Mouse (Mus musculus): ENCODE results near the gene Pah. TPM values are rescaled to one million over a fixed set of nuclear protein-coding genes. Genes with fewer than 3 reads are reported as not detected.

The Pah gene
- polyA plus RNA-seq, 1 experiment from 2014 or later: 44.8 TPM

DNA sequence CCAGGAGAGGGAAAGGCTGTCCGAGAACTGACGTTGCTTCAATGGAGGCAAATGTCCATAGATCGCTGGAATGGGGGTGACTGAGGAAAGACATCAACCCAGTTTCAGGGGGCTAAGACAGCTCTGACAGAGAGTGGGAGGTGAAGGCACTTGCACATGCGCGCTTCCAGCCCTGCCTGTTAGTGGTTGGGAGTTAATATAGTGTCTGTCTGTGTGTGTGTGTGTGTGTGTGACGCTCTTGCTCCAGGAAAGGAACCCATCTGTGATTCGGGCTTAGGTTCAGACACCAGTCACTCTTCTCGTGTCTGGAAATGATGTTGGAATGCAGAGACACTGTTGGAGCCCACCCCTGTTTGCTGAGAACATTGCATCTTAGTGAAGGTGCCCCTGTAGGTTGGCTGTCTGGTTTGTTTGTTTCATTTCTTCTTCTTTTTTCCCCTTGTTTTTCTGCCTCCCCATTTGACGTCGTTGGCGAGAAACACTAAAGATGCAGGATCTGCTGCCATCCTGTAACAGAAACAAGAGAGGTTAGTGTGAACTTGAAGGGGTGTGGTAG lies 30.0 kb upstream of the Pah start:
- 4% methylated on average over 11 of the region's 11 CpGs for WGBS (ENCODE audit: insufficient replicate concordance)
- Histone ChIP-seq H3K4me3 (replicated peaks) (no peak overlapping the region), H3K9me3 (replicated peaks) (no peaks in the 10 kb centered on the region), H3K27me3 (peaks cover 95% of the 10 kb centered on the region), H3K4me2 (no peak overlapping the region), H3K36me3 (replicated peaks) (no peaks in the 10 kb centered on the region), H3K27ac (replicated peaks) (no peak overlapping the region), H3K4me1 (replicated peaks) (no peaks in the 10 kb centered on the region), H3K9ac (no peak overlapping the region)
- no peak for ATAC-seq (ENCODE audit: insufficient read depth)

- H3K4me1 ChIP-seq (replicated peaks): no peaks in the 10 kb centered on the region
- H3K9me3 ChIP-seq (replicated peaks): no peaks in the 10 kb centered on the region
- no peak for ATAC-seq (ENCODE audit: insufficient read depth)
- H3K36me3 ChIP-seq (replicated peaks): no peaks in the 10 kb centered on the region
- H3K27me3 ChIP-seq: peaks cover 92% of the 10 kb centered on the region
- no peak overlapping the region for H3K9ac ChIP-seq
- no peak overlapping the region for H3K27ac ChIP-seq (replicated peaks)
- peak overlapping the region; percentile 42 for H3K4me3 ChIP-seq (replicated peaks)
- peak overlapping the region; percentile 63 for H3K4me2 ChIP-seq
- WGBS (ENCODE audit: insufficient replicate concordance): under 1% methylated on average over 26 of the region's 26 CpGs
These were observed 29.3 kb upstream of the Pah start for GRCm38 (mm10) chr10:87492332-87492660.

- Histone ChIP-seq H3K4me1 (replicated peaks) (no peaks in the 10 kb centered on the region), H3K36me3 (replicated peaks) (no peaks in the 10 kb centered on the region), H3K9me3 (replicated peaks) (no peaks in the 10 kb centered on the region), H3K4me3 (replicated peaks) (peak overlapping the region; percentile 42), H3K4me2 (peak overlapping the region; percentile 63), H3K9ac (no peak overlapping the region), H3K27ac (replicated peaks) (no peak overlapping the region), H3K27me3 (peaks cover 87% of the 10 kb centered on the region)
- WGBS (ENCODE audit: insufficient replicate concordance): 1% methylated on average over 90 of the region's 90 CpGs
- ATAC-seq (ENCODE audit: insufficient read depth): no peak
These were observed 28.7 kb upstream of the Pah start for GRCm38 (mm10) chr10:87492661-87493551.

DNA sequence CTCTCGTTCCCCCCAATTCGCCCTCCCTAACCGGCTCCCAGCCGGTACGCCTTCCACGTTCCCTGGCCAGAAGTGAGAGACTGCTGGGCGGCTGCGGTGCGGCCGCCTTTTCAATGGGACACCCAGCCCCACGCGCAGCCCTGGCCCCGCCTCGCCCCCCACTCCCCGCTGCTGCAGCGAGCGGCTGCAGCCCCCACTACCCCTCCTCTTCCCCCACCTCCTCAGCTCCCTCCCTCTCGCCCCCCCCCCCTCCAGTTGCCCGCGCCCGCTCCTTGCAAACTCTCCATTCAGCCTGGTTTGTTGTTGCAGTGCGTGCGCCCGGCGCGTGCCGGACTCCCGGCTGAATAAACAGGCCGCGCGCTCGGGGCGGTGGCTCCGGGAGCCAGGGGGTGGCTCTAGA lies 28.0 kb upstream of the Pah start, which contains the start of gene Ascl1:
TSS of gene Ascl1 (minus strand) at position 85 of the 400 bp plus-strand sequence.
- H3K27ac ChIP-seq (replicated peaks): no peak within 1 kb of the TSS
- no peaks in the 10 kb centered on the region for H3K36me3 ChIP-seq (replicated peaks)
- H3K9me3 ChIP-seq (replicated peaks): no peaks in the 10 kb centered on the region
- under 1% methylated on average over 33 of the region's 34 CpGs for WGBS (ENCODE audit: insufficient replicate concordance)
- peak within 1 kb of the TSS; percentile 42 for H3K4me3 ChIP-seq (replicated peaks)
- H3K9ac ChIP-seq: no peak within 1 kb of the TSS
- no peak for ATAC-seq (ENCODE audit: insufficient read depth)
- no peaks in the 10 kb centered on the region for H3K4me1 ChIP-seq (replicated peaks)
- H3K4me2 ChIP-seq: peak within 1 kb of the TSS; percentile 63
- H3K27me3 ChIP-seq: peaks cover 82% of the 10 kb centered on the region

GRCm38 (mm10) chr10:87494176-87494575 lies 27.4 kb upstream of the Pah start:
- no peak overlapping the region for H3K4me3 ChIP-seq (replicated peaks)
- WGBS (ENCODE audit: insufficient replicate concordance): 0% methylated on average over 4 of the region's 4 CpGs

DNA sequence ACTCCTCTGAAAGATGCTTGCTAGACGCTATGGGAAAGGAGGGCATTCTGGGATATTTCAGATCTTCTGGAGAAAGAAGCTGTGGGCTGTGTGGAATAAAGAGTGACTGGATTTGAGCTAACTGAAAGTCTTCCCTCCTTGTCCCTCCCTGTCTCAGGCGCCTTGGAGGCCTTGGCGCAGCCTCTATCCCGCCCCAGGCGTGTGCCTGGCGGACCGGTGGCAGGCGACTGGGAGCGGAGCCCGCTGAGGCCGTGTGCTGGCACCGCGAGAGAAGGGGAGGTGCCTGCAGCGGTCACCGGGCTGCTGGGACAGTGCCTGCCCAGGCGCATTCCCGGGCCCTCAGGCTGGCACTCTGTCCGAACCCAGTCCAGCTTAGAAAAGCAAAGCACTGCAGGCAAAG lies 27.0 kb upstream of the Pah start:
- Histone ChIP-seq H3K9me3 (replicated peaks) (no peaks in the 10 kb centered on the region), H3K4me1 (replicated peaks) (no peaks in the 10 kb centered on the region), H3K27me3 (peaks cover 74% of the 10 kb centered on the region), H3K4me3 (replicated peaks) (no peak overlapping the region), H3K4me2 (no peak overlapping the region), H3K36me3 (replicated peaks) (no peaks in the 10 kb centered on the region), H3K9ac (no peak overlapping the region), H3K27ac (replicated peaks) (no peak overlapping the region)
- no peak for ATAC-seq (ENCODE audit: insufficient read depth)
- 2% methylated on average over 18 of the region's 18 CpGs for WGBS (ENCODE audit: insufficient replicate concordance)

More at GRCm38 (mm10) chr10:87494176-87494575, 27.4 kb upstream of the Pah start:
- Histone ChIP-seq H3K27ac (replicated peaks) (no peak overlapping the region), H3K9ac (no peak overlapping the region), H3K27me3 (peaks cover 78% of the 10 kb centered on the region), H3K4me2 (0 out of 2 replicates have a peak overlapping the region, but pooled peaks have one; percentile 63), H3K9me3 (replicated peaks) (no peaks in the 10 kb centered on the region), H3K4me1 (replicated peaks) (no peaks in the 10 kb centered on the region), H3K36me3 (replicated peaks) (no peaks in the 10 kb centered on the region)
- no peak for ATAC-seq (ENCODE audit: insufficient read depth)

DNA sequence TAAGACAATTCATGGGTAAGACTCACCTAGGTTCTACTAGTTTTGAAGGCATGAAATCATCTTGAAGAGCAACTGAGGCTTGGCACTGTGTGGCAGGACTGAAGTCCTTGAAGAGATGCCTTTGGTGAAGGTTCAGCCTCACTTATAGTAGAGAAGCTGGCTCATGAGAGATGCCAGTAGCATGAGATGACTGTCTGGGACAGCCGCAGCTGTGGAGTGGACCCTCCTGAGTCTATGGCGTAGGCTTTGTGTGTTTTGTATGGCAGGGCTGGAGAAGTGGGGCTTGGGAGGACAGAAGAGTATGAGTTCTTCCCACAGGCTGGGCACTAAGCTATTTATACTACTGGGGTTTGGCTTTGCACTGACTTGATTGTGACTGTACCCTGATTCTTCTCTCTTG lies 24.5 kb upstream of the Pah start:
- Histone ChIP-seq H3K9me3 (replicated peaks) (no peaks in the 10 kb centered on the region), H3K27ac (replicated peaks) (no peak overlapping the region), H3K4me2 (no peak overlapping the region), H3K4me3 (replicated peaks) (no peak overlapping the region), H3K9ac (no peak overlapping the region), H3K4me1 (replicated peaks) (no peaks in the 10 kb centered on the region), H3K27me3 (peaks cover 70% of the 10 kb centered on the region), H3K36me3 (replicated peaks) (no peaks in the 10 kb centered on the region)
- no peak for ATAC-seq (ENCODE audit: insufficient read depth)
- 59% methylated on average over 2 of the region's 2 CpGs for WGBS (ENCODE audit: insufficient replicate concordance)

GRCm38 (mm10) chr10:87500926-87501658 lies 20.5 kb upstream of the Pah start:
- ATAC-seq (ENCODE audit: insufficient read depth): no peak
- H3K27me3 ChIP-seq: peaks cover 48% of the 10 kb centered on the region
- H3K9me3 ChIP-seq (replicated peaks): no peaks in the 10 kb centered on the region
- no peak overlapping the region for H3K27ac ChIP-seq (replicated peaks)
- no peak overlapping the region for H3K4me2 ChIP-seq
- 18% methylated on average over 20 of the region's 20 CpGs for WGBS (ENCODE audit: insufficient replicate concordance)
- H3K4me3 ChIP-seq (replicated peaks): no peak overlapping the region
- H3K4me1 ChIP-seq (replicated peaks): no peaks in the 10 kb centered on the region
- no peaks in the 10 kb centered on the region for H3K36me3 ChIP-seq (replicated peaks)
- H3K9ac ChIP-seq: no peak overlapping the region

DNA sequence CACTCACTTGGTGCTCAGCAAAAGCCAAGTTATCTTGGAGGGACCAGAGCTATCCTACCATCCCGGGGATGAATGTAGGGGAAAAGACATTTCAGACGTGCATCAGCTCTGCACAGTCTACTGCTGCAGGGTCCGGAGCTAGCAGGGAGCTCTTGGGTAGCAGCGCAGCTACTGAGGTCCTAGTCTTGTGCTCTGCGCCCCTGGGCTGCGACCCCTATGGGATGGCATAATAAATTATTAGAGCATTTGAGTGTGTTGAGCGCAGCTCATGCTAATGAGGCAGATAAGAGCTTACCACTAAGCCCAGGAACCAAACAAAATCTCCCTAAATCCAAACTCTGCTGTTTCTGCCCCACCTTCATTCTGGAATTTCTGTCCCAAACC lies 19.9 kb upstream of the Pah start:
- no peak overlapping the region for H3K4me2 ChIP-seq
- no peaks in the 10 kb centered on the region for H3K36me3 ChIP-seq (replicated peaks)
- WGBS (ENCODE audit: insufficient replicate concordance): 14% methylated on average over 7 of the region's 7 CpGs
- H3K9me3 ChIP-seq (replicated peaks): no peaks in the 10 kb centered on the region
- peaks cover 46% of the 10 kb centered on the region for H3K27me3 ChIP-seq
- ATAC-seq (ENCODE audit: insufficient read depth): no peak
- H3K4me1 ChIP-seq (replicated peaks): no peaks in the 10 kb centered on the region
- H3K4me3 ChIP-seq (replicated peaks): no peak overlapping the region
- no peak overlapping the region for H3K9ac ChIP-seq
- no peak overlapping the region for H3K27ac ChIP-seq (replicated peaks)

DNA sequence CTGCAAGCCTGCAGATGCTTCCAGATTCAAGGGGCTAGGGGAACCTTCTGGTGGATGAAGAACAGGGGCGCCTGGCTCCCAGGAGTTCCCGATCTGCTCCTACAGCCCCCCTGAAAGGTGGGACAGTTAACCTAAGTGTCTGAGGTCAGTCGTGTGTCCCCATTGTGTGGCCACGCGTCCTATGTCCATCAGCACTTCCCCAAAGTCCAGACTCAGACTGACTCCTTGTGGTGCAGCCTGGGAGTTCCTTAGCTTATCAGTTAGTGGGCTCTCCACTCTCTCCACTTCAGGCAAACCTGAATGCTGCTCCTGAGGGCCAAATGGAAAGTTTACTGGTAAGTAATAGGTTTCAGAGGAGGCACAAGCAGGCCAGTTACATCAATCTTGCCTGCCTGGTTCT lies 19.3 kb upstream of the Pah start:
- no peak for ATAC-seq (ENCODE audit: insufficient read depth)
- Histone ChIP-seq H3K27me3 (peaks cover 42% of the 10 kb centered on the region), H3K27ac (replicated peaks) (no peak overlapping the region), H3K9me3 (replicated peaks) (no peaks in the 10 kb centered on the region), H3K9ac (no peak overlapping the region), H3K4me1 (replicated peaks) (no peaks in the 10 kb centered on the region), H3K4me2 (no peak overlapping the region), H3K4me3 (replicated peaks) (no peak overlapping the region), H3K36me3 (replicated peaks) (no peaks in the 10 kb centered on the region)
- WGBS (ENCODE audit: insufficient replicate concordance): 22% methylated on average over 5 of the region's 5 CpGs

DNA sequence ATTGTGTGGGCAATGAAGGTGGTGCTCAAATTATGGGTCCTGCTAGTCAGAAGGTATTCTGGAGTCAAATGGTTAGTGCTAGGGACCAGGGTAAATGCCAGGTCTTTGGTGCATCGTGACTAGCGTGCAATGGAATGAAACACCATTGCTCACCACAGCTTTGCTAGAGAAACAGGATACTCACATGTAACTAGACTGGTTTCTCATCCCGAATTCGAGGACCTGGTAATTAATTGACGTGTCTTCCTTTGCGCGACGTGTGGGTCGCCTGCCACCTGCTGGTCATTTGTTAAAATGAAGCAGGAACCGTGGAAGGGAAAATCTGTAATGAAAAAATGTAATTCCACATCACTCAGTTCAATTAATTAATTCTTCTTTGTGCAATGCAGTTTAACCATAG lies 17.6 kb upstream of the Pah start:
- Histone ChIP-seq H3K27me3 (peaks cover 36% of the 10 kb centered on the region), H3K27ac (replicated peaks) (no peak overlapping the region), H3K4me3 (replicated peaks) (no peak overlapping the region), H3K36me3 (replicated peaks) (no peaks in the 10 kb centered on the region), H3K9ac (no peak overlapping the region), H3K9me3 (replicated peaks) (no peaks in the 10 kb centered on the region), H3K4me1 (replicated peaks) (no peaks in the 10 kb centered on the region), H3K4me2 (no peak overlapping the region)
- no peak for ATAC-seq (ENCODE audit: insufficient read depth)
- 2% methylated on average over 10 of the region's 10 CpGs for WGBS (ENCODE audit: insufficient replicate concordance)
